Mouse (Mus musculus) MEL (cell line): Measurements from ENCODE around the gene Lhfpl5. TPM values are rescaled to one million over a fixed set of nuclear protein-coding genes. Genes with fewer than 3 reads are reported as not detected.

ENCODE experiments used
- DNase-seq: peaks from one replicate; pipeline ENCODE4 v3.0.0; 2011; ENCODE audit warnings: low read depth, low spot score
- H3K27ac ChIP-seq: 2 replicates; pipeline ENCODE4 v1.5.1; 2012; ENCODE audit warnings: low read depth, mild to moderate bottlenecking, control low read depth, low read length, moderate library complexity; ENCODE audit not compliant: control insufficient read depth
- H3K27me3 ChIP-seq, 2 experiments: fragments of 150-350 bp in 1 of 2; sonication (generic) in 1 of 2; 2 replicates each; pipeline ENCODE4 v1.6.1; 2012; ENCODE audit warnings: low read length in 2 of 2, mild to moderate bottlenecking in 2 of 2, improper control_type of control experiment in 1 of 2, moderate library complexity in 1 of 2; ENCODE audit not compliant: insufficient read depth in 2 of 2, control insufficient read depth in 1 of 2
- H3K36me3 ChIP-seq, 2 experiments: 2 replicates each; pipeline ENCODE4 v1.6.1; 2012 to 2014; ENCODE audit warnings: low read length in 2 of 2, improper control_type of control experiment in 1 of 2, inconsistent platforms in 1 of 2, mild to moderate bottlenecking in 1 of 2; ENCODE audit not compliant: insufficient read depth in 2 of 2, control insufficient read depth in 1 of 2
- H3K4me1 ChIP-seq, 2 experiments: fragments of 150-350 bp in 1 of 2; sonication (generic) in 1 of 2; 2 replicates each; pipeline ENCODE4 v1.6.1; 2012; ENCODE audit warnings: low read length in 2 of 2, improper control_type of control experiment in 1 of 2, mild to moderate bottlenecking in 1 of 2; ENCODE audit not compliant: insufficient read depth in 2 of 2, control insufficient read depth in 1 of 2
- H3K4me3 ChIP-seq, 2 experiments: fragments of 150-350 bp in 1 of 2; sonication (generic) in 1 of 2; 2 replicates each; pipeline ENCODE4 v1.5.1; 2012; ENCODE audit warnings: low read depth in 2 of 2, low read length in 2 of 2, mild to moderate bottlenecking in 2 of 2, moderate library complexity in 2 of 2, control low read depth in 1 of 2, improper control_type of control experiment in 1 of 2; ENCODE audit not compliant: control insufficient read depth in 1 of 2, insufficient read depth in 1 of 2
- H3K79me2 ChIP-seq: 2 replicates; pipeline ENCODE4 v1.6.1; 2012; ENCODE audit warnings: mild to moderate bottlenecking, low read length, moderate library complexity; ENCODE audit not compliant: control insufficient read depth, poor library complexity, insufficient read depth
- H3K9ac ChIP-seq: 2 replicates; pipeline ENCODE4 v1.6.1; 2012; ENCODE audit warnings: low read depth, mild to moderate bottlenecking, control low read depth, low read length, moderate library complexity; ENCODE audit not compliant: control insufficient read depth, poor library complexity, severe bottlenecking
- H3K9me3 ChIP-seq: fragments of 150-350 bp; sonication (generic); replicated peaks from 2 replicates; pipeline ENCODE4 v1.6.1; 2012; ENCODE audit warnings: mild to moderate bottlenecking, low read length, improper control_type of control experiment, moderate library complexity; ENCODE audit not compliant: insufficient read depth
- BHLHE40 ChIP-seq: IDR thresholded peaks from 2 replicates; pipeline ENCODE4 v1.6.1; 2012; ENCODE audit warnings: low read depth, mild to moderate bottlenecking, inconsistent platforms, low read length, improper control_type of control experiment, borderline replicate concordance
- CHD1 ChIP-seq: IDR thresholded peaks from 2 replicates; pipeline ENCODE4 v1.6.1; 2012; ENCODE audit warnings: low read depth, mild to moderate bottlenecking, inconsistent platforms, low read length, improper control_type of control experiment
- CHD2 ChIP-seq: IDR thresholded peaks from 2 replicates; pipeline ENCODE4 v1.6.1; 2011; ENCODE audit warnings: low read length, improper control_type of control experiment
- CTCF ChIP-seq, 3 experiments: IDR thresholded peaks in 2 of 3; conservative IDR thresholded peaks in 1 of 3; 2 replicates each; pipeline ENCODE4 v1.5.1; 2011 to 2012; ENCODE audit warnings: low read length in 3 of 3, low read depth in 2 of 3, mild to moderate bottlenecking in 2 of 3, improper control_type of control experiment in 1 of 3, inconsistent platforms in 1 of 3, mixed read lengths in 1 of 3, moderate library complexity in 1 of 3; ENCODE audit not compliant: control insufficient read depth in 1 of 3, insufficient read depth in 1 of 3, poor library complexity in 1 of 3, severe bottlenecking in 1 of 3
- EP300 ChIP-seq, 2 experiments: IDR thresholded peaks; 2 replicates each; pipeline ENCODE4 v1.6.1; 2011; ENCODE audit warnings: improper control_type of control experiment in 2 of 2, low read length in 2 of 2, low read depth in 1 of 2, mild to moderate bottlenecking in 1 of 2
- GABPA ChIP-seq: IDR thresholded peaks from 2 replicates; pipeline ENCODE4 v1.6.1; 2012; ENCODE audit warnings: low read depth, mild to moderate bottlenecking, inconsistent platforms, low read length, improper control_type of control experiment, moderate library complexity
- GATA1 ChIP-seq: IDR thresholded peaks from 2 replicates; pipeline ENCODE4 v1.6.1; 2011; ENCODE audit warnings: low read depth, low read length, improper control_type of control experiment
- HCFC1 ChIP-seq: IDR thresholded peaks from 2 replicates; pipeline ENCODE4 v1.6.1; 2012; ENCODE audit warnings: low read depth, mild to moderate bottlenecking, inconsistent platforms, low read length, improper control_type of control experiment, moderate library complexity
- JUND ChIP-seq: IDR thresholded peaks from 2 replicates; pipeline ENCODE4 v1.6.1; 2011; ENCODE audit warnings: low read depth, mild to moderate bottlenecking, improper control_type of control experiment, low read length
- MAX ChIP-seq: IDR thresholded peaks from 2 replicates; pipeline ENCODE4 v1.6.1; 2011; ENCODE audit warnings: low read length, improper control_type of control experiment
- MAZ ChIP-seq: IDR thresholded peaks from 2 replicates; pipeline ENCODE4 v1.6.1; 2012; ENCODE audit warnings: low read depth, mild to moderate bottlenecking, inconsistent platforms, low read length, improper control_type of control experiment
- MEF2A ChIP-seq: IDR thresholded peaks from 2 replicates; pipeline ENCODE4 v1.6.1; 2014; ENCODE audit warnings: low read depth, mild to moderate bottlenecking, inconsistent platforms, low read length, improper control_type of control experiment; ENCODE audit not compliant: poor library complexity, insufficient replicate concordance, severe bottlenecking; ENCODE audit errors: extremely low read depth
- MXI1 ChIP-seq: IDR thresholded peaks from 2 replicates; pipeline ENCODE4 v1.6.1; 2011; ENCODE audit warnings: mild to moderate bottlenecking, low read depth, low read length, improper control_type of control experiment
- MYB ChIP-seq: IDR thresholded peaks from 2 replicates; pipeline ENCODE4 v1.6.1; 2011; ENCODE audit warnings: mild to moderate bottlenecking, low read depth, low read length, improper control_type of control experiment
- NELFE ChIP-seq: IDR thresholded peaks from 2 replicates; pipeline ENCODE4 v1.6.1; 2011; ENCODE audit warnings: low read depth, low read length, improper control_type of control experiment
- POLR2A ChIP-seq, 2 experiments: IDR thresholded peaks; 2 replicates each; pipeline ENCODE4 v1.6.1; 2011 to 2012; ENCODE audit warnings: low read length in 2 of 2, mild to moderate bottlenecking in 2 of 2, control low read depth in 1 of 2, improper control_type of control experiment in 1 of 2, low read depth in 1 of 2, moderate library complexity in 1 of 2; ENCODE audit not compliant: control insufficient read depth in 1 of 2, insufficient read depth in 1 of 2, poor library complexity in 1 of 2
- POLR2AphosphoS2 ChIP-seq: IDR thresholded peaks from 2 replicates; pipeline ENCODE4 v1.6.1; 2011; ENCODE audit warnings: low read length, improper control_type of control experiment
- RAD21 ChIP-seq: IDR thresholded peaks from 2 replicates; pipeline ENCODE4 v1.6.1; 2011; ENCODE audit warnings: mild to moderate bottlenecking, low read depth, low read length, improper control_type of control experiment
- RCOR1 ChIP-seq: IDR thresholded peaks from 2 replicates; pipeline ENCODE4 v1.6.1; 2012; ENCODE audit warnings: low read depth, mild to moderate bottlenecking, inconsistent platforms, low read length, improper control_type of control experiment
- SMC3 ChIP-seq: IDR thresholded peaks from 2 replicates; pipeline ENCODE4 v1.6.1; 2011; ENCODE audit warnings: low read depth, low read length, improper control_type of control experiment
- TBP ChIP-seq: IDR thresholded peaks from 2 replicates; pipeline ENCODE4 v1.8.0; 2011; ENCODE audit warnings: low read depth, low read length, improper control_type of control experiment
- TCF12 ChIP-seq: IDR thresholded peaks from 2 replicates; pipeline ENCODE4 v1.6.1; 2014; ENCODE audit warnings: low read depth, mild to moderate bottlenecking, inconsistent platforms, low read length, improper control_type of control experiment, moderate library complexity
- UBTF ChIP-seq: IDR thresholded peaks from 2 replicates; pipeline ENCODE4 v1.6.1; 2012; ENCODE audit warnings: low read depth, mild to moderate bottlenecking, inconsistent platforms, low read length, improper control_type of control experiment, moderate library complexity, borderline replicate concordance; ENCODE audit not compliant: insufficient read depth
- USF1 ChIP-seq: IDR thresholded peaks from 2 replicates; pipeline ENCODE4 v1.6.1; 2014; ENCODE audit warnings: low read depth, mild to moderate bottlenecking, inconsistent platforms, low read length, improper control_type of control experiment, moderate library complexity
- USF2 ChIP-seq, 2 experiments: IDR thresholded peaks; 2 replicates each; pipeline ENCODE4 v1.6.1; 2011 to 2012; ENCODE audit warnings: improper control_type of control experiment in 2 of 2, low read length in 2 of 2, borderline replicate concordance in 1 of 2, inconsistent platforms in 1 of 2, low read depth in 1 of 2, mild to moderate bottlenecking in 1 of 2; ENCODE audit not compliant: insufficient read depth in 1 of 2
- ZC3H11A ChIP-seq: IDR thresholded peaks from 2 replicates; pipeline ENCODE4 v1.6.1; 2012; ENCODE audit warnings: low read depth, mild to moderate bottlenecking, inconsistent platforms, low read length, improper control_type of control experiment
- ZMIZ1 ChIP-seq: IDR thresholded peaks from 2 replicates; pipeline ENCODE4 v1.6.1; 2012; ENCODE audit warnings: low read depth, mild to moderate bottlenecking, inconsistent platforms, low read length, improper control_type of control experiment, moderate library complexity
- polyA plus RNA-seq, 2 experiments: library from polyadenylated mRNA; stranded (reverse) in 1 of 2; unstranded in 1 of 2; fragments of >175 nt in 1 of 2; fragments of >200 nt in 1 of 2; gene quantifications; 2 replicates each; pipeline versions ENCODE4 v1.2.1 to v1.2.4; 2012; ENCODE audit warnings: low replicate concordance in 2 of 2, low read depth in 1 of 2; ENCODE audit not compliant: insufficient read length in 2 of 2, insufficient read depth in 1 of 2, missing spikeins in 1 of 2
- total RNA-seq: library from RNA; depleted of rRNA; stranded (reverse); fragments of 300-350 nt; gene quantifications from 2 replicates; pipeline ENCODE4 v1.2.3, GENCODE M21; 2012

Lhfpl5 gene
- total and polyA plus RNA-seq, 3 experiments, result 0.19 TPM; not detected in 2

DNA sequence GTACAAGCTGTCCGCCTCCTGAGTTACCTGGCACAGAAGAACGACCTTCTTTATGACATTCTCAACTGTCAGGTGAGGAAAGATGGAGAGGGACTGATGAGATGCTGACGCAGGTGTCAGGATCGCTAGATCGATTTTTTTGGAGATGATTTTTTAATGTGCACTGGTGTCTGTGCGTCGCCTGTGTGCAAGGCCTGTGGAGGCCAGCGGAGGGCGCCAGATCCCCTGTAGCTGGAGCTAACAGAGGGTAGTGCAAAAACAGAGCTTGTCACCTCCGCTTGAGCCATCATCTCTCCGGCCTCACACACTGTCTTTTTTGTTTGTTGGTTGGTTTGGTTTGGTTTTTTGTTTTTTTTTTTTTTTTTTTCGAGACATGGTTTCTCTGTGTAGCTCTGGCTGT lies 37.6 kb upstream of the Lhfpl5 start:
- H3K36me3 ChIP-seq, result no peaks in the 10 kb centered on the region
- TF ChIP-seq MAZ (no peak), USF1 (no peak), UBTF (no peak), TBP (no peak), ZC3H11A (no peak), RAD21 (peak; percentile 37), CHD1 (no peak), CHD2 (no peak), HCFC1 (no peak), MAX (no peak), BHLHE40 (no peak), RCOR1 (no peak), MYB (no peak), JUND (no peak), CTCF (IDR thresholded peaks at IDR 0.05 in 2 of 3, conservative IDR thresholded peaks at IDR 0.05 in 1 of 3; ENCODE audit: control insufficient read depth in 1 of 3, insufficient read depth in 1 of 3, low read depth in 2 of 3, low read length in 3 of 3, poor library complexity in 1 of 3, severe bottlenecking in 1 of 3) (peak; percentile 49 to 55 (median 50); a peak in 5 of 6 replicates), MXI1 (no peak), NELFE (no peak), SMC3 (peak; percentile 14; the same call in 1 of the 2 replicates), GABPA (no peak), USF2 (IDR thresholded peaks at IDR 0.05; ENCODE audit: borderline replicate concordance in 1 of 2, insufficient read depth in 1 of 2, low read depth in 1 of 2, low read length in 2 of 2) (no peak), POLR2AphosphoS2 (no peak), POLR2A (IDR thresholded peaks at IDR 0.05; ENCODE audit: control insufficient read depth in 1 of 2, insufficient read depth in 1 of 2, low read depth in 1 of 2, low read length in 2 of 2, poor library complexity in 1 of 2) (no peak), EP300 (IDR thresholded peaks at IDR 0.05; ENCODE audit: low read depth in 1 of 2, low read length in 2 of 2) (no peak), GATA1 (no peak), ZMIZ1 (no peak), TCF12 (no peak), MEF2A (no peak)
- H3K9me3 ChIP-seq, result no peaks in the 10 kb centered on the region
- H3K4me3 ChIP-seq, result no peak overlapping the region
- H3K27ac ChIP-seq, result no peak overlapping the region
- no peaks in the 10 kb centered on the region for H3K27me3 ChIP-seq
- H3K9ac ChIP-seq, result no peak overlapping the region
- H3K4me1 ChIP-seq, result no peaks in the 10 kb centered on the region
- no peak for DNase-seq
- no peaks in the 10 kb centered on the region for H3K79me2 ChIP-seq
